Mouse (Mus musculus) thymus, postnatal 0 days (tissue): Measurements from ENCODE around the gene Adipor2. TPM values are rescaled to one million over a fixed set of nuclear protein-coding genes. Genes with fewer than 3 reads are reported as not detected.

Experiments used
- DNase-seq: peaks from one replicate; pipeline ENCODE4 v3.0.0-alpha.2; 2015; ENCODE audit warnings: low spot score
- polyA plus RNA-seq: library from polyadenylated mRNA; unstranded; fragments of >200 nt; fragmentation: Nextera tagmentation; extraction: Ambion mirVana; gene quantifications from 2 replicates; pipeline ENCODE4 v1.2.1, GENCODE M21; 2015

Adipor2 gene
- polyA plus RNA-seq, 1 experiment from 2014 or later: 51.4 TPM

GRCm38 (mm10) chr6:119351656-119352055 is 65.8 kb downstream of the Adipor2 start:
- no peak for DNase-seq

GRCm38 (mm10) chr6:119350703-119351198 is 66.8 kb downstream of the Adipor2 start:
- no peak for DNase-seq

- peak; percentile 84 for DNase-seq
Observed at GRCm38 (mm10) chr6:119348234-119348633, 69.3 kb downstream of the Adipor2 start.

- DNase-seq: no peak
Observed at GRCm38 (mm10) chr6:119347813-119348212, 69.7 kb downstream of the Adipor2 start.

- peak; percentile 56 for DNase-seq
Observed at GRCm38 (mm10) chr6:119346257-119346656, 71.2 kb downstream of the Adipor2 start.

GRCm38 (mm10) chr6:119341409-119341808 is 76.1 kb downstream of the Adipor2 start:
- DNase-seq: no peak

- no peak for DNase-seq
Observed at GRCm38 (mm10) chr6:119338121-119338912, 79.2 kb downstream of the Adipor2 start.

GRCm38 (mm10) chr6:119337287-119337686 is 80.2 kb downstream of the Adipor2 start:
- no peak for DNase-seq

- DNase-seq: peak; percentile 81
Observed at GRCm38 (mm10) chr6:119336124-119336523, 81.4 kb downstream of the Adipor2 start.

GRCm38 (mm10) chr6:119333831-119334230 is 83.7 kb downstream of the Adipor2 start:
- DNase-seq: no peak

- DNase-seq: no peak
Observed at GRCm38 (mm10) chr6:119333202-119333601, 84.3 kb downstream of the Adipor2 start.

GRCm38 (mm10) chr6:119332111-119332510 is 85.4 kb downstream of the Adipor2 start:
- DNase-seq: peak; percentile 56

- DNase-seq: peak; percentile 68
Observed at GRCm38 (mm10) chr6:119330506-119330905, 87.0 kb downstream of the Adipor2 start, which contains the start of gene Lrtm2. TSS of gene Lrtm2 (minus strand) at chr6:119330766.

- no peak for DNase-seq
Observed at GRCm38 (mm10) chr6:119329936-119330335, 87.6 kb downstream of the Adipor2 start.

GRCm38 (mm10) chr6:119329215-119329714 is 88.2 kb downstream of the Adipor2 start:
- no peak for DNase-seq

GRCm38 (mm10) chr6:119328521-119329115 is 88.9 kb downstream of the Adipor2 start:
- DNase-seq: no peak

GRCm38 (mm10) chr6:119326541-119326940 is 91.0 kb downstream of the Adipor2 start:
- DNase-seq: no peak

GRCm38 (mm10) chr6:119325978-119326377 is 91.5 kb downstream of the Adipor2 start:
- no peak for DNase-seq

- DNase-seq: no peak
Observed at GRCm38 (mm10) chr6:119324776-119325175, 92.7 kb downstream of the Adipor2 start.

- DNase-seq: no peak
Observed at GRCm38 (mm10) chr6:119321752-119322151, 95.8 kb downstream of the Adipor2 start.

GRCm38 (mm10) chr6:119320481-119320880 is 97.0 kb downstream of the Adipor2 start:
- DNase-seq: no peak

GRCm38 (mm10) chr6:119319358-119319757 is 98.1 kb downstream of the Adipor2 start:
- DNase-seq: no peak
